Mouse (Mus musculus): ENCODE results near the gene Ninj2. TPM values are rescaled to one million over a fixed set of nuclear protein-coding genes. Genes with fewer than 3 reads are reported as not detected.

The Ninj2 gene
- total and polyA plus RNA-seq, 3 experiments: 1.1 to 6.5 TPM; not detected in 1

DNA sequence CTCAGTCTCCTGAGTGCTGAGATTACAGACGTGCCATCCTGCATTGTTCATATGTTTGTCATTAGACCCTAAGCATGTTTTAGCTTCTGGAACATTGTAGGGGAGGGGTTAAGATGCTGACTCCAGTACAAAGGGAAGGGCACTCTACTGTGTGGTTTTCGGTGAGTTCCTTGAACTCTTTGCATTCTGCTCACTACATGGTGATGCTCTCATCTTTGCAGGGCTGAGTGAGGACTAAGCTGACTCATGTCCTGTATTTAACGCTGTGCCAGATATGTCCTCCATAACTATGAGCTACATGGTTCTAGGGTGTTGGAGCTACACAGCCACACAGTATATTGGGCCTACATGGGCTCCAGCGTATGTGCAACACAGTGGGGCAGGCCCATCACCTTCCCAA lies 97.2 kb downstream of the Ninj2 start:
- no peaks in the 10 kb centered on the region for H3K36me3 ChIP-seq (replicated peaks in 1 of 2; ENCODE audit: control insufficient read depth in 1 of 2, insufficient read depth in 1 of 2, low read length in 1 of 2)
- TF ChIP-seq E2F4 (IDR thresholded peaks at IDR 0.05; ENCODE audit: insufficient replicate concordance, low read depth, low read length): no peak
- no peak for TF ChIP-seq NRF1 (IDR thresholded peaks at IDR 0.05; ENCODE audit: low read depth, low read length)
- no peak overlapping the region for H3K4me3 ChIP-seq (replicated peaks in 1 of 3; ENCODE audit: low read depth in 2 of 3, low read length in 2 of 3, poor library complexity in 1 of 3)
- no peaks in the 10 kb centered on the region for H3K27me3 ChIP-seq (replicated peaks)
- dilution Hi-C loops (cut with MboI; ENCODE audit: extremely low pct_ligation_motif_present, extremely low pct_unique_long_range_greater_than_20kb, low sequenced_read_pairs) (no loop called here), in situ Hi-C loops (cut with MboI; ENCODE audit: low pct_ligation_motif_present, low pct_unique_long_range_greater_than_20kb, low sequenced_read_pairs) (loop anchor here (10.0 kb wide), 3 partner anchors 276 to 706 kb away; no protein-coding TSS in a partner anchor)
- H3K9ac ChIP-seq (ENCODE audit: insufficient read depth, low read depth): no peak overlapping the region
- peaks cover 27 to 85% of the 10 kb centered on the region in 2 experiments for H3K4me1 ChIP-seq (ENCODE audit: control insufficient read depth in 1 of 2, insufficient read depth in 2 of 2)
- H3K9me3 ChIP-seq (replicated peaks; ENCODE audit: low read length): no peaks in the 10 kb centered on the region
- DNase-seq (ENCODE audit: extremely low read depth): no peak
- H3K27ac ChIP-seq (ENCODE audit: insufficient read depth, low read depth): peak overlapping the region; percentile 54
- H3K4me2 ChIP-seq (ENCODE audit: insufficient read depth, low read depth, poor library complexity, severe bottlenecking): no peak overlapping the region
- H3K79me2 ChIP-seq (replicated peaks; ENCODE audit: control insufficient read depth, extremely low read depth, insufficient read depth, poor library complexity, severe bottlenecking): no peaks in the 10 kb centered on the region

DNA sequence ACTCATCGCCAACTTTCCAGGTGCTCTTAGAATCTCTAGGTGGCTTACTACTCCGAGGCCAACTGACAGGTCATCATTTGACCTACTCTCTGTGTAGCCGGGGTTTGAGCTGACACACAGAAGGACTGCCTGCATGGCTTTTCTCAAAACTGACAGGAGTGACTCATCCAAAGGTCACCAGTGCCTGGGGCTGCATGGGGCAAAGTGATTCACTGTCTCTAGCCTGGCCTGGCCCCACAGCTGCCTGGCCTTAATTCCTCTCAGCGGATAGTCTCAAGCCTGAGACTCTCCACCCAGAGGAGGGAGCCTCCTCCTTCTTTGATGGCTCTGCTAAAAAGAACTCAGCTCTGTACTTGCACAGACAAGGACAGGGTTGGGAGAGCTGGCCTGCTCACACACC lies 97.8 kb downstream of the Ninj2 start:
- peak overlapping the region; percentile 54 for H3K27ac ChIP-seq (ENCODE audit: insufficient read depth, low read depth)
- H3K4me3 ChIP-seq (replicated peaks in 1 of 3; ENCODE audit: low read depth in 2 of 3, low read length in 2 of 3, poor library complexity in 1 of 3): no peak overlapping the region
- DNase-seq (ENCODE audit: extremely low read depth): no peak
- H3K27me3 ChIP-seq (replicated peaks): no peaks in the 10 kb centered on the region
- H3K9ac ChIP-seq (ENCODE audit: insufficient read depth, low read depth): no peak overlapping the region
- no peak for TF ChIP-seq ZNF384 (IDR thresholded peaks at IDR 0.05; ENCODE audit: low read depth, low read length)
- no peak for TF ChIP-seq MEF2A (IDR thresholded peaks at IDR 0.05; ENCODE audit: borderline replicate concordance, low read depth, low read length)
- no peak for TF ChIP-seq CHD1 (IDR thresholded peaks at IDR 0.05; ENCODE audit: low read depth, low read length)
- no peak for TF ChIP-seq POLR2A (IDR thresholded peaks at IDR 0.05; ENCODE audit: low read depth, low read length)
- TF ChIP-seq TCF12 (IDR thresholded peaks at IDR 0.05; ENCODE audit: low read depth, low read length): no peak
- no peak for TF ChIP-seq SIN3A (IDR thresholded peaks at IDR 0.05; ENCODE audit: low read length)
- TF ChIP-seq GABPA (IDR thresholded peaks at IDR 0.05; ENCODE audit: insufficient replicate concordance, low read depth, low read length): no peak
- TF ChIP-seq POLR2AphosphoS2 (IDR thresholded peaks at IDR 0.05; ENCODE audit: low read depth, low read length): no peak
- no peak for TF ChIP-seq SMC3 (IDR thresholded peaks at IDR 0.05; ENCODE audit: low read depth, low read length)
- no peak for TF ChIP-seq MAX (IDR thresholded peaks at IDR 0.05; ENCODE audit: low read length)
- no peak for TF ChIP-seq HCFC1 (IDR thresholded peaks at IDR 0.05; ENCODE audit: low read depth, low read length)
- no peak for TF ChIP-seq EP300 (IDR thresholded peaks at IDR 0.05; ENCODE audit: low read length)
- no peak for TF ChIP-seq CHD2 (IDR thresholded peaks at IDR 0.05; ENCODE audit: low read length)
- no peak for TF ChIP-seq PAX5 (IDR thresholded peaks at IDR 0.05; ENCODE audit: low read length)
- no peak for TF ChIP-seq CTCF (conservative IDR thresholded peaks at IDR 0.05 in 1 of 2, IDR thresholded peaks at IDR 0.05 in 1 of 2; ENCODE audit: low read depth in 2 of 2, low read length in 2 of 2)
- TF ChIP-seq RCOR1 (conservative IDR thresholded peaks at IDR 0.05; ENCODE audit: low read depth, low read length): no peak
- no peak for TF ChIP-seq USF2 (conservative IDR thresholded peaks at IDR 0.05; ENCODE audit: low read depth, low read length)
- TF ChIP-seq JUND (conservative IDR thresholded peaks at IDR 0.05; ENCODE audit: low read depth, low read length): no peak
- TF ChIP-seq MXI1 (IDR thresholded peaks at IDR 0.05; ENCODE audit: low read depth, low read length): no peak
- no peak overlapping the region for H3K4me2 ChIP-seq (ENCODE audit: insufficient read depth, low read depth, poor library complexity, severe bottlenecking)
- in situ Hi-C loops (cut with MboI; ENCODE audit: low pct_ligation_motif_present, low pct_unique_long_range_greater_than_20kb, low sequenced_read_pairs): loop anchor here (10.0 kb wide), 3 partner anchors 276 to 706 kb away; no protein-coding TSS in a partner anchor
- no peaks in the 10 kb centered on the region for H3K9me3 ChIP-seq (replicated peaks; ENCODE audit: low read length)
- no peaks in the 10 kb centered on the region for H3K79me2 ChIP-seq (replicated peaks; ENCODE audit: control insufficient read depth, extremely low read depth, insufficient read depth, poor library complexity, severe bottlenecking)
- dilution Hi-C loops (cut with MboI; ENCODE audit: extremely low pct_ligation_motif_present, extremely low pct_unique_long_range_greater_than_20kb, low sequenced_read_pairs): no loop called here
- H3K4me1 ChIP-seq (ENCODE audit: control insufficient read depth in 1 of 2, insufficient read depth in 2 of 2): peaks cover 25 to 80% of the 10 kb centered on the region in 2 experiments
- no peaks in the 10 kb centered on the region for H3K36me3 ChIP-seq (replicated peaks in 1 of 2; ENCODE audit: control insufficient read depth in 1 of 2, insufficient read depth in 1 of 2, low read length in 1 of 2)
